Mouse (Mus musculus) midbrain, embryonic 12.5 days (tissue): ENCODE measurements around the gene Chrne. TPM values are rescaled to one million over a fixed set of nuclear protein-coding genes. Genes with fewer than 3 reads are reported as not detected.

Source experiments
- ATAC-seq: fragments of 200-750 bp; cut with Nextera tagmentation; 2 replicates; pipeline ENCODE4 v1.8.0; 2017; ENCODE audit warnings: low read depth, moderate TSS enrichment, moderate library complexity; ENCODE audit not compliant: low FRiP score
- H3K27ac ChIP-seq: fragments of 300-500 bp; sonication (generic); replicated peaks from 2 replicates; pipeline ENCODE4 v1.5.1; 2016; ENCODE audit warnings: mild to moderate bottlenecking
- H3K27me3 ChIP-seq: fragments of 300-500 bp; sonication (generic); 2 replicates; pipeline ENCODE4 v1.6.1; 2016; ENCODE audit warnings: mild to moderate bottlenecking
- H3K36me3 ChIP-seq: fragments of 300-500 bp; sonication (generic); 2 replicates; pipeline ENCODE4 v1.6.1; 2016
- H3K4me1 ChIP-seq: fragments of 300-500 bp; sonication (generic); 2 replicates; pipeline ENCODE4 v1.6.1; 2016
- H3K4me2 ChIP-seq: fragments of 300-500 bp; sonication (generic); replicated peaks from 2 replicates; pipeline ENCODE4 v1.6.1; 2016; ENCODE audit warnings: mild to moderate bottlenecking, moderate library complexity
- H3K4me3 ChIP-seq: fragments of 300-500 bp; sonication (generic); 2 replicates; pipeline ENCODE4 v1.5.1; 2016; ENCODE audit warnings: mild to moderate bottlenecking
- H3K9ac ChIP-seq: fragments of 300-500 bp; sonication (generic); replicated peaks from 2 replicates; pipeline ENCODE4 v1.6.1; 2016; ENCODE audit warnings: mild to moderate bottlenecking, moderate library complexity
- H3K9me3 ChIP-seq: fragments of 300-500 bp; sonication (generic); 2 replicates; pipeline ENCODE4 v1.6.1; 2016; ENCODE audit warnings: mild to moderate bottlenecking
- WGBS: fragments of 180-500 bp; shearing (Covaris S2); methylation state at CpG from one replicate; pipeline ENCODE4 v1.1.7; 2016; 5-methylcytosine and 5-hydroxymethylcytosine counted together
- polyA plus RNA-seq: library from polyadenylated mRNA; unstranded; fragments of >200 nt; fragmentation: Nextera tagmentation; extraction: Ambion mirVana; gene quantifications from 2 replicates; pipeline ENCODE4 v1.2.1, GENCODE M21; 2016

Chrne gene
- polyA plus RNA-seq, 1 experiment from 2014 or later, result 0.32 TPM

GRCm38 (mm10) chr11:70650322-70651175 lies 31.5 kb upstream of the Chrne start:
- 87% methylated on average over 12 of the region's 12 CpGs for WGBS
- Histone ChIP-seq H3K4me2 (no peak overlapping the region), H3K9me3 (no peaks in the 10 kb centered on the region), H3K27me3 (no peaks in the 10 kb centered on the region), H3K9ac (no peak overlapping the region; the same call in 1 of the 2 replicates), H3K4me3 (no peak overlapping the region; the same call in 1 of the 2 replicates), H3K36me3 (peaks cover 43% of the 10 kb centered on the region), H3K27ac (no peak overlapping the region), H3K4me1 (peaks cover 49% of the 10 kb centered on the region)
- ATAC-seq, result no peak

DNA sequence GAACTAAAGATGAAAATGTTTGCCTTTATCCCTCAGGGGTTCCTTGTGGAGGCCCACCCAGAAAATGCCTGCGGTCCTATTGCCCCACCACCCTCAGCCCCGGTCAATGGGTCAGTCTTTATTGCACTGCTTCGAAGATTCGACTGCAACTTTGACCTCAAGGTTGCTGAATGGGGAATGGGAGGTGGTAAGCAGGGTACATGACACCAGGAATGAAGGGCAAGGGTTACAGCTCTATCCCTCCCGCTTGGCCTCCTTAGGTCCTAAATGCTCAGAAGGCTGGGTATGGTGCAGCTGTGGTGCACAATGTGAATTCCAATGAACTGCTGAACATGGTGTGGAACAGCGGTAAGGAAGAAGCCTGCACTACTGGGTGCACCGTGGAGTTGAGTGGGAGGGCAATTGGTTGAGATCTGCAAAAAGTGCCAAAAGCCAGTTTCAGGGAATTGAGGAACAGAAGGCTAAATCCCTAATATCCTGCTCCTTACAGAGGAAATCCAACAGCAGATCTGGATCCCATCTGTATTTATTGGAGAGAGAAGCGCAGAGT lies 30.2 kb upstream of the Chrne start:
- no peak overlapping the region for H3K9ac ChIP-seq
- H3K4me2 ChIP-seq, result no peak overlapping the region
- H3K9me3 ChIP-seq, result no peaks in the 10 kb centered on the region
- WGBS, result 90% methylated on average over 8 of the region's 8 CpGs
- H3K27me3 ChIP-seq, result no peaks in the 10 kb centered on the region
- peaks cover 54% of the 10 kb centered on the region for H3K4me1 ChIP-seq
- no peak overlapping the region; the same call in 1 of the 2 replicates for H3K4me3 ChIP-seq
- no peak for ATAC-seq
- H3K36me3 ChIP-seq, result peaks cover 56% of the 10 kb centered on the region
- H3K27ac ChIP-seq, result no peak overlapping the region

DNA sequence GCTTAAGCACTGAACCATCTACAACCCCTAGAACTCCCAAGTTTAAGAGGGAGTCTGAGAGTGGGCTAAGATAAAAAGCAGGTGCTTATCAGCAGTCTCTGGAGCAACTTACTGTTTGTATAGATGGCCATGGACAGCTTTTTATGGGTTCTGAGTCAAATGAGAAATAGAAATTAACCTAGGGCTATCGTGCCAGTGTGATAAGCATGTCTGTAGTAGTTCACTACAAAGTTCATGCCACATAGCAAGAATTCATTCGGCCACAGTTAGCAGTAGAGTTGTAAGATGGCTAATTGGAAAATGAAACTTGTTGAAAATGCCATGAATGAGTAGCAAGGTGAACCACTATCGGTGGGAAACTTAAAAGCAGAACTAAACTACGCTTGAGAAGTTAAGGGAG lies 29.5 kb upstream of the Chrne start:
- peaks cover 54% of the 10 kb centered on the region for H3K4me1 ChIP-seq
- no peak for ATAC-seq
- H3K36me3 ChIP-seq, result peaks cover 60% of the 10 kb centered on the region

GRCm38 (mm10) chr11:70647716-70648420 lies 28.9 kb upstream of the Chrne start:
- WGBS, result 4% methylated on average over 28 of the region's 28 CpGs
- no peaks in the 10 kb centered on the region for H3K9me3 ChIP-seq
- H3K36me3 ChIP-seq, result peaks cover 63% of the 10 kb centered on the region
- H3K4me1 ChIP-seq, result peaks cover 50% of the 10 kb centered on the region
- H3K27me3 ChIP-seq, result no peaks in the 10 kb centered on the region
- peak overlapping the region; percentile 92 for H3K27ac ChIP-seq
- peak; percentile 17 for ATAC-seq
- H3K9ac ChIP-seq, result peak overlapping the region; percentile 76
- peak overlapping the region; percentile 68 for H3K4me3 ChIP-seq
- peak overlapping the region; percentile 85 for H3K4me2 ChIP-seq

More for the DNA sequence above, 29.5 kb upstream of the Chrne start:
- no peaks in the 10 kb centered on the region for H3K9me3 ChIP-seq
- H3K4me3 ChIP-seq, result peak overlapping the region; percentile 68
- H3K4me2 ChIP-seq, result peak overlapping the region; percentile 85
- no peak overlapping the region for H3K27ac ChIP-seq
- WGBS, result 90% methylated on average over 4 of the region's 4 CpGs
- H3K27me3 ChIP-seq, result no peaks in the 10 kb centered on the region
- peak overlapping the region; percentile 76; the same call in 1 of the 2 replicates for H3K9ac ChIP-seq

GRCm38 (mm10) chr11:70646691-70647650 lies 28.0 kb upstream of the Chrne start, which contains the start of the genes Rnf167 and Slc25a11:
TSS of gene Rnf167 (plus strand) at chr11:70647235.
TSS of gene Slc25a11 (minus strand) at chr11:70647479.
- Histone ChIP-seq H3K9me3 (no peaks in the 10 kb centered on the region), H3K36me3 (peaks cover 55% of the 10 kb centered on the region), H3K27me3 (no peaks in the 10 kb centered on the region), H3K4me2 (peak within 1 kb of the TSS; percentile 85), H3K4me1 (peaks cover 41% of the 10 kb centered on the region), H3K4me3 (peak within 1 kb of the TSS; percentile 68), H3K27ac (peak within 1 kb of the TSS; percentile 92), H3K9ac (peak within 1 kb of the TSS; percentile 86)
- ATAC-seq, result peak; percentile 87
- WGBS, result under 1% methylated on average over 61 of the region's 63 CpGs

GRCm38 (mm10) chr11:70646259-70646555 lies 27.2 kb upstream of the Chrne start:
- Histone ChIP-seq H3K9ac (peak overlapping the region; percentile 86), H3K4me2 (peak overlapping the region; percentile 84), H3K27me3 (no peaks in the 10 kb centered on the region), H3K27ac (peak overlapping the region; percentile 88), H3K4me1 (peaks cover 39% of the 10 kb centered on the region), H3K9me3 (no peaks in the 10 kb centered on the region), H3K4me3 (peak overlapping the region; percentile 68), H3K36me3 (peaks cover 47% of the 10 kb centered on the region)
- WGBS, result 27% methylated on average over 3 of the region's 3 CpGs
- ATAC-seq, result 0 out of 2 replicates have a peak, but pooled peaks have one; percentile 4

GRCm38 (mm10) chr11:70645461-70646258 lies 26.6 kb upstream of the Chrne start:
- Histone ChIP-seq H3K4me1 (peaks cover 36% of the 10 kb centered on the region), H3K36me3 (peaks cover 41% of the 10 kb centered on the region), H3K4me3 (peak overlapping the region; percentile 68), H3K9ac (peak overlapping the region; percentile 86), H3K9me3 (no peaks in the 10 kb centered on the region), H3K4me2 (peak overlapping the region; percentile 84), H3K27ac (peak overlapping the region; percentile 88), H3K27me3 (no peaks in the 10 kb centered on the region)
- WGBS, result 93% methylated on average over 12 of the region's 12 CpGs
- no peak for ATAC-seq

DNA sequence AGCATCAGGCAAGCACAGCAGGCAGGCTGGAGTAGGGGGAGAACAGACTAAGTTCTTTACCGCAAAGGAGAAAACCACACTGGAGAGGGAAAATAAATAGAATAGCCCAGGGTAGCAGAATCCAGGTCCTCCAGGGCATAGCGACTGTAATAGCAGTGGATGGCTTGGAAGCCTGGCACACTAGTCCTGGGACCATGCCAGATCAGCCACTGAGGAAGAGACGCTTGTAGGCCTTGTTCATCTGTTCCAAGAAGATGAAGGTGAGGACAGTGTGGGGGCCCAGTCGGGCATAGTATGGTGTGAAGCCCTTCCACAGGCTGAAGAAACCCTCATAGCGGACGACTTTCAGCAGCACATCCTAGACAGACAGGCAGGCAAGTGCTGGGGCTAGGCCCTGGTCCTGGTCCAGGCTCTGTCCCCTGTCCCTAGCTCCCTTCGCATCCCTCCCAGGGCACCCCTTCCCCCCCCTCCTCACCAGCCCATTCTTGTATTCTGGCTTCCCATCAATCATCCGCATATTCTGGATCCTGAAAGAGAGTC lies 25.6 kb upstream of the Chrne start:
- Histone ChIP-seq H3K4me3 (no peak overlapping the region), H3K36me3 (peaks cover 31% of the 10 kb centered on the region), H3K27me3 (no peaks in the 10 kb centered on the region), H3K4me1 (peaks cover 36% of the 10 kb centered on the region), H3K27ac (no peak overlapping the region), H3K9me3 (no peaks in the 10 kb centered on the region), H3K4me2 (no peak overlapping the region), H3K9ac (no peak overlapping the region)
- WGBS, result 95% methylated on average over 8 of the region's 8 CpGs
- no peak for ATAC-seq

DNA sequence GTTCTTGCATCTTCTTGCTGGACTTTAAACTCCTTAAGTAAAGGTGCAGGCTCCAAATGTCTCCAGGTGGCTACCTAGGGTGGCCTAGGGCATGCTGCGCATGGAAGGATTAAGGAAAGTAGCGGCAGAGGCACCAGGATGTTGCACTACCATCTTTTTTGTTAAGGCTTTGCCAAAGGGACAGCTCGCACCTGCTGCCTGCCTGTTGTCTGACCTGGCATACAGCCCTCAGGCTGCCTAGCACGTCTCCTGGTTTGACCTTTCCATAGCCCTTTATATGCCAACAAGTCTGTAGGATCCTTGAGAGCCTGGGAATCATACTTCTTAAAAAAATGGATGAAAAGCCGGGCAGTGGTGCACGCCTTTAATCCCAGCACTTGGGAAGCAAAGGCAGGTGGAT lies 24.0 kb upstream of the Chrne start:
- H3K27me3 ChIP-seq, result no peaks in the 10 kb centered on the region
- peaks cover 22% of the 10 kb centered on the region for H3K4me1 ChIP-seq
- 91% methylated on average over 6 of the region's 6 CpGs for WGBS
- no peak overlapping the region for H3K4me2 ChIP-seq
- H3K9ac ChIP-seq, result no peak overlapping the region
- no peak overlapping the region for H3K27ac ChIP-seq
- no peak for ATAC-seq
- peaks cover 20% of the 10 kb centered on the region for H3K36me3 ChIP-seq
- no peak overlapping the region for H3K4me3 ChIP-seq
- H3K9me3 ChIP-seq, result no peaks in the 10 kb centered on the region

- no peaks in the 10 kb centered on the region for H3K9me3 ChIP-seq
- no peak for ATAC-seq
- H3K4me3 ChIP-seq, result no peak overlapping the region
- H3K27me3 ChIP-seq, result no peaks in the 10 kb centered on the region
- H3K36me3 ChIP-seq, result peaks cover 20% of the 10 kb centered on the region
- H3K4me1 ChIP-seq, result peaks cover 18% of the 10 kb centered on the region
- WGBS, result 87% methylated on average over 7 of the region's 7 CpGs
- H3K4me2 ChIP-seq, result no peak overlapping the region
- H3K9ac ChIP-seq, result no peak overlapping the region
- no peak overlapping the region for H3K27ac ChIP-seq
Observed at GRCm38 (mm10) chr11:70641241-70641640, 22.2 kb upstream of the Chrne start.
